Mouse (Mus musculus) megakaryocyte, embryonic 14.5 days (primary cell): ENCODE results near the gene Atp1b1.

Experiments used
- FLI1 ChIP-seq: IDR thresholded peaks from 2 replicates; pipeline ENCODE4 v1.6.1; 2012; ENCODE audit warnings: low read length, inconsistent platforms, mixed read lengths
- GATA1 ChIP-seq: IDR thresholded peaks from 3 replicates; pipeline ENCODE4 v1.6.1; 2012; ENCODE audit warnings: mixed read lengths, low read length, inconsistent platforms, borderline replicate concordance

DNA sequence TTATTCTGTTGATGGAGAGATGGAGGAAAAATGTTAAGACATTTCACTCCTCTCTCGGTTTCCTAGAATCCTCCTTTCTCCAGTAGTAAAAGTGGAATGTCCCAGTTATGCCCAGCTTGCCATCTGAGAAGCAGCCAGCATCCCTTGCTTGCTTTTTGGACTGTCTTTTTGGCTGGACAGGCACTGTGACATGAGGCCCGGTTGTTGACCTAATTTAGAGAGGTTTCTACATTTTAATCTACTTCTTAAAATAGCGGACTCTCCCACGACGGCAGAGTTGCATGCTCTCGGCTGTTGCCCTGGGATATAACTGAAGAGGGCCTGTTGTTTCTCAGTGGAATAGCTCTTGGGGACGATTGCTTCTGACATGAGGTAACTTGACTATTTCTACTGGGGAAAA lies 44.1 kb upstream of the Atp1b1 start:
- TF ChIP-seq GATA1 (no peak), FLI1 (no peak)
